Mouse (Mus musculus) ovary, postnatal 36 days (tissue): ENCODE measurements around the gene Dtymk.
"Not testable (repeated sequence)": the region's sequence is repeated elsewhere in the genome, so short reads cannot be mapped to it uniquely, and the experiment has no call there.

Source experiments
- DNase-seq: peaks from one replicate; pipeline ENCODE4 v3.0.0; 2022; ENCODE audit warnings: low spot score, mixed read lengths

Dtymk gene

DNA sequence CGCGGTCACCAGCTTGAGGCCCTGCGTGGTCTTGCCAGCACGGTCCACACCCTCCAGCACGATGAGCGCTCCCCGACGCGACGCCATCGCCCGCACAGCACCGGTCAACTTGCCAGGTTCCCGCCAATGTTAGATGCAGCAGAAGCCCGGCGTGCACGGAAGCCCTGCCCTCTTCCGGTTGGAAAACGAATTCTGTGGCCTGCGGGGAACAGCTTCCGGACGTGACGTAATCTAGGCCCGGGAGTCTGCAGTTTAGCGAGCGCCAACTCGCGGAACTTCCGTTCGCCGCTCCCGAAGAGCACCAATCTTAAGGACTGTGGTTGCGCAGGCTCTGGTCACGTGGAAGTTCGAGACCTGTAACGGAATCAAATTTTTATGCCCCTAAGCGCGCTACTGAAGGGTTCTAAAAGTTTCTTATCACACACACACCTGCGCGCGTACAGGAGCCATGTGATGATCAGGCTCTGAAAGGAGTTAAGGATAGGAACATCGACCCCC lies at the start of gene Dtymk:
Gene Dtymk (minus strand): TSS at position 194 of the 498 bp plus-strand sequence.
- DNase-seq = peak; percentile 88

DNA sequence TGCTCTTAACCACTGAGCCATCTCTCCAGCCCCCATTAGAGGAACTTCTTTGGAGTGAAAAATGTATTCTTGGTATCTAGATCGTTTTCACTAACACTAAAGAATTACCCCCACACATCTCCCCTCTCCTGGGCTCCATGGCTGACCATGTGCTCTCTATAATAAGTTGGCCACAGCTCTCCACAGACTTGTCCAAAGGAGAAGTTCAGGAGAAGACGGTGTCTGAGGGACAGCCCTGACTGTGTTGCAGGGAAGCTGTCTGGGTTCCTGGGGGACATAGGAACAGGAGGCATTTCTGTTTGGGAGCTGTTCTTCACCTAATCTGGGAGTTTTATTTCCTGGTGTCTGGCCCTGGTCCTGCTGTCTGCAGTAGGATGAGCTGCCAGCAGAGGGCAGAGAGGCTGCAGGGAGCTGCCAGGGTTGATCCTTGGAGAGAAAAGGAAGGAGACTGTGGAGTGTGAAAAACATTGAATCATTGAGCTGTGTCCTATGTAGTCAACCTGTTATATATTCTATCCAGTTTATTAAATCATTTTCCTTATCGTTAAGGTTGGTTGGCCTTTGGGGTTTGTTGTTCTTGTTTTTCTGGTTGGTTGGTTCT lies 44.1 kb upstream of the Dtymk start:
- DNase-seq = not testable (repeated sequence)

GRCm38 (mm10) chr1:93838569-93838968 lies 36.8 kb upstream of the Dtymk start:
- not testable (repeated sequence) for DNase-seq

GRCm38 (mm10) chr1:93837335-93837734 lies 35.6 kb upstream of the Dtymk start:
- DNase-seq = no peak

GRCm38 (mm10) chr1:93836532-93836913 lies 34.8 kb upstream of the Dtymk start:
- no peak for DNase-seq

DNA sequence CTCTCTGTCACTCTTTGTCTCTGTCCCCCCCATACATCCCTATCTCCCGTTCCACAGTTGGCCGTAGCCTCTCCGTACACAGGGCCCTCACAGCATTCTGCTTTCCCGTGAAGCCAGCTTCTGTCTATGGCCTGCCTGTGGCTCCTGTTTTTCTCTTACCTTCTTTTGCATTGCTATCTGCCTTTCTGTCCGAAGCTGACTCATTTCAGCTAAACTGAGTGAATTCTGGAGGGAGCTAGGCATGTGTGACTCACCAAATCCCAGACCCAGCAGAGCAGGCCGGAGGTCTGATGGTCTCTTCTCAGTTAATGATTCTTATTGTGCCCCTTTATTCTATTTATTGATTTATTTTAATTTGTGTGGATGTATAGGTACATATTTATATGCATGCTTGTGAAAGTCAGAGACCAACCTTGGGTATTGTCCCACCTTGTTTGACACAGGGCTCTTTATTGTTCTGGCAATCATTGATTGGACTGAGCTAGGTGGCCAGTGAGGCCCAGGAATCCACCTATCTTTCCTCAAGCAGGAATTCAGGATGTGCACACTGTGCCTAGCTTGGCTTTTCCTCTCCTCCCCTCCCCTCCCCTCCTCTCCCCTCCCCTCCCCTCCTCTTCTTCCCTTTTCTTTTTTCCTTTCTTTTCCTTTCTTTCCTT lies 34.3 kb upstream of the Dtymk start:
- DNase-seq = no peak

- DNase-seq = no peak
Observed at GRCm38 (mm10) chr1:93835211-93835610, 33.5 kb upstream of the Dtymk start.

DNA sequence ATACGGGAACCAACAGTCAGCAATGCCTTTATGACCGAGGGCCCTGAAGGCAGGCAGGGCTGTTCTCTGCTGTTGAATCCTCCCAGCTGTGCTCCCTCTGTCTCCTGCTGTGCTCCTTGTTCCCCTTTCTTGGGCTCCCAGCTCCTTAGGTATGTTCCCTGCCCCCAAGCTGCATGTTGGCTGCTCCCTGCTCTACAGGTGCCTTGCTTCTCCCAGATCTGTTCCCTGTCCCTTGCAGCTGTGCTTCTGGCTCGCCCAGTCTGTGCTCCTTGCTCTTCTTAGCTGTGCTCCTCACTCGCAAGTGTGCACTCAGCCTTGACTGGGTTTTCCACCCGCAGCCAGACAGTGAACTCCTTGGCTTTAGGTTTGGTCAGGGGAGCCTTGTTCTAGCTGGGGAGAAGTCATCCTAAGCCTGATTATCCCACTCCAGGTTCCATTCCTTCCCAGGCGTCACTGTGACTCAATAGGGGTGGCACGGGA lies 33.0 kb upstream of the Dtymk start:
- DNase-seq = no peak

DNA sequence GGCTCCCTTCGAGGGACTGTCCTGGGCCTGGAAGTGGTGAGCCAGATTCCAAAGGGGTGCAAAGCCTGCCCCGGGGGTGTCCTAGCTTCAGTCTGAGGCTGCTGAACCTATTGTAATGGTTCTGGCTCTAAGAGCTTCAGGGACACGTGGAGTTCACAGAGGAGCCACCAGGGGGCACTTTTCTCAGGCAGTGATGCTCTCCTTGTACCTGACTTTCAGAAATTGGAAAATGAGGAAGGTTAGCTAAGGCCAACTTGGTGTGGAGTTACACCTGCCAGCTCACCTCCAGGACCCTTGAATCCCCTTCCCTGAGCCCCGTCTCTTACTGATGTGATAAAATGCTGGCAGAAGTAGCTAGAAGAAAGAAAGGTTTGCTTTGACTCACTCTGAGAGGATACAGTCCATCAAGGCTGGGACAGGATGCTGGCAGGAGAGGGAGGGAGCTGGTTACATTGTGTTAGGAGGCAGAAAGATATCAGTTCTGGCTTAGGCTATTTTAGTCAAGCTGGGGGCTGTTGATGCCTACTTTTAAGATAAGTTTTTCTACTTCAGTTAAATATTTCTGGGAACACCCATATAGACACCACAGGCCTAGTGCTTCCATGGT lies 31.1 kb upstream of the Dtymk start:
- not testable (repeated sequence) for DNase-seq

DNA sequence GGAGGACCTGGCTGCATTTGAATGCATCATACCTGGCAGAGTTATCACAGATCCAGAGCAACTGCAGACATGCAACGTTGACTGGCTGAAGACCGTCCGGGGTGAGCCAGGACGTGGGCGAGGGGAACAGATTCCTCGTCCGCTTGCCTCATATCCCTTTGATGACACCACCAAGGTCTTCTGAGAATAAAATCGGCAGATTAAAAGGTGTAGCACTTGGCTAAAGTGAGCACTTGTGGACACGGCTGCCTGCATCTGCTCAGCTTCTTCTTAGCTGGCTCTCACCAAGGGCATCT lies 24.8 kb upstream of the Dtymk start:
- DNase-seq = no peak

DNA sequence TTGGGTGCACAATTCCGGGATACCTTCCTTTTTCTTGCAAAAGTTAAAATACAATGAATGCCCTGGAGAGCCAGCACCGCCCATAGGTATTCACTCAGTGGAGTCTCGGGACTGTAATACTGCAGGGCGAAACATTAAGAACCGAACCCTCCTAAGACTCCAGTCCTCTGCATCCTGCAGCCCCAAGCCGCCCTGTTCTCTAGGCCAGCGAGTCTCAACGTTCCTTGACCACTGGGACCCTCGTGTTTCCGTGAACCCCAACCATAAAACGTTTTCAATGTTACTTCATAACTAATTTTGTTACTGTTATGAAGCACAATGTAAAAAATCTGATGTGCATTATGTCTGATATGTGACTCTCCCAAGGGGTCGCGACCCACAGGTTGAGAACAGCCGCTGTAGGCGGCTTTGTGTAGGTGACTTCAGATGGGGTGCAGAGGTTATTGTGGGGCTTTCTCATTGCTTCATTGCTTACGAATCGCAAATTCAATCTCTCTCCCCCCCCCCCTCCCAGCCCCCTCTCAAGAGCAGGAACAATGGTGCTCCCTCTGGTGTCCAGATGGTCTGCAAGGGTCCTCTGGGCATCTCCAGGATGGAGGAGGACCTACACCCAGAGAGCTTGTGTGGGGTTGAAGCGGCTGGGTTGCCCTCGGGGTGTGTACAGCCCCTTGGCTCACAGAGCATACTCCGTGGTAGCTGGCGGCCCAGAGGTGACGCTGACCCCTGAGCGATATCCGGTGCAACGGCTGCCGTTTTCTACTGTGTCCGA lies 24.2 kb upstream of the Dtymk start:
- no peak for DNase-seq

- peak; percentile 91 for DNase-seq
Observed at GRCm38 (mm10) chr1:93825105-93825674, 23.5 kb upstream of the Dtymk start.

- no peak for DNase-seq
Observed at GRCm38 (mm10) chr1:93824609-93825008, 22.9 kb upstream of the Dtymk start, which contains the start of gene D2hgdh. Gene D2hgdh, plus strand, starts transcription at chr1:93824909.

GRCm38 (mm10) chr1:93823796-93824495 lies 22.2 kb upstream of the Dtymk start:
- no peak for DNase-seq

DNA sequence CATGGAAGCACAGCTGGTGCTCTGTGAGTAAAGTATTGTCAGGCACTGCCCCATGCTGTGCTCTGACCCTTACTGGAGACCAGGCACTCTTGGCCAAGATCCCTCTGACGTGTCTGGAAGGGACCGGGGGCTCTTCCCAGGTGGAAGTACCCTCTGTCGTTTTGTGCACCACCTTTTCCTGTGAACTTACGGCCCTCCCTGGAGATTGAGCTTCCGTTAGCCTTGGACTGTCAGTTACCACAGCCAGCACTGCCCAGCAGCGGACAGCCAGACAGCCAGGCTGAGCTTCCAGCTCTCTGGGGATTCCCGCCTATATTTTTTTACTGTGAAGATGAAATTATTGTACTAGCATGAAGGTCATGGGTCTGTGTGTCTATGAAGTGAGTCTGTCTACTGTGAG lies 17.0 kb upstream of the Dtymk start:
- no peak for DNase-seq

- no peak for DNase-seq
Observed at GRCm38 (mm10) chr1:93817823-93818532, 16.2 kb upstream of the Dtymk start.

DNA sequence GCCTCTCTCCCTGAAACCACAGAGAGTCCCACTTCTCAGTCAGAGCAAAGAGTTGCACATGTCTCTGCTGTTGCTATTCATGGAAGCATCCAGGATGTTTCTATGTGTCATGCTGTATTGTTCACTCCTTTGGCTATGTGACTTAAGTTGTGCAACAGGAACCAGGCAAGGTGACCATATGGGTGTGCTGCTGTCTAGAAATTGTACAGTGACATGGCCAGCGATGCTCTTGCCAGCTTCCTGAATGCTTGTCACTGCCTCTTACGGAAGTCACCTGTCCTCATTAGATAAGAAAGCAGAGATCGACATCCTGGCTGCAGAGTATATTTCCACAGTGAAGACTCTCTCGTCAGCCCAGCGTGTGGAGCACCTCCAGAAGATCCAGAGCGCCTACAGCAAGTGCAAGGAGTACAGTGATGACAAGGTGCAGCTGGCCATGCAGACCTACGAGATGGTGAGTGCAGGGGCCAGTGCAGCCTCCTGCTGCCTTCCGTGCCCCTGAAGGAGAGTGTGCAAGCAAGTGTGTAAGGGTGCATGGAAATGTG lies 9.8 kb upstream of the Dtymk start:
- DNase-seq = no peak

- DNase-seq = no peak
Observed at GRCm38 (mm10) chr1:93810011-93810410, 8.3 kb upstream of the Dtymk start.

DNA sequence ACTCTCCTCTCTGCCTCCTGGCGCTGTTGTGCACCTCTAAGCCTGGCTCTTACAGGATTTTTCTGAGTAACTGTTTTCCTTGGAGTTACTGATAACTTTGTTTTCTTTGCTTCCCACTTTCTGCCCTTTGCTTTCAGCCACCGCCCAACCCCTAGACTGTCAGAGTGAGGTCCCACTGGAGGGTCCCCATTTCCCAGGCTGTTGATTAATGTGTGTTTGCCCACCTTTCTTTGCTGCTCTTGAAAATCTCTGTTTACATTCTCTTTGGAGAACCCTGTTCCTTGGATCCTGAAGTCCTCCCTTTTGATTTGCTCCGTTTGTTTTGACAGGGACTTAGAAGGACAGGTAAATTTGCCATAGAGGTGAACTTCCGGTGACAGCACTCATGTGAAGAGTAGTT lies 7.1 kb upstream of the Dtymk start:
- no peak for DNase-seq

GRCm38 (mm10) chr1:93805221-93805951 lies 3.7 kb upstream of the Dtymk start:
- no peak for DNase-seq
